9 mouse cellular contexts compared by ENCODE assay signal in genomic region chr2:103667962-103668815, GRCm38 (mm10).
DNase-seq lines count a peak whose midpoint lies in the region; ATAC-seq lines count a peak whose summit lies in the region.
"Had no signal": no experiment of that assay in that cellular context is flagged by ENCODE, and none has a peak within 500 bp of the region (broad histone marks: within the 10 kb centered on the region; RNA-seq: fewer than 3 reads in every experiment).

No protein-coding gene starts in this region.

- H3K4me2 ChIP-seq in heart, embryonic 16.5 days (ENCODE audit: low read depth, low read length), result no peak overlapping the region

- H3K4me1 ChIP-seq in embryonic facial prominence, embryonic 10.5 days, result peaks cover 27% of the 10 kb centered on the region
- peaks cover 43% of the 10 kb centered on the region for H3K4me1 ChIP-seq in heart, embryonic 16.5 days (ENCODE audit: control insufficient read depth, insufficient read depth, low read length)

- no peaks in the 10 kb centered on the region for H3K36me3 ChIP-seq in embryonic facial prominence, embryonic 10.5 days (replicated peaks)
- H3K36me3 ChIP-seq in heart, embryonic 16.5 days (ENCODE audit: control insufficient read depth, insufficient read depth), result no peaks in the 10 kb centered on the region

- peak; percentile 57 for DNase-seq in urinary bladder, postnatal 14 days (ENCODE audit: low spot score)
- DNase-seq in urinary bladder, postnatal 10 days (ENCODE audit: low spot score), result no peak
- DNase-seq in embryonic facial prominence, embryonic 10.5 days (ENCODE audit: low spot score), result no peak
- peak; percentile 65 to 78 for DNase-seq in kidney, postnatal 4 days
- DNase-seq in lung, postnatal 14 days, result peak; percentile 54
- DNase-seq in testis, postnatal 10 days (ENCODE audit: low spot score), result peak; percentile 77
- no peak for DNase-seq in c-Kit-positive CD71-positive TER-119-positive erythroid progenitor cells, embryonic 14.5 days (ENCODE audit: low spot score)

- H3K9me3 ChIP-seq in embryonic facial prominence, embryonic 10.5 days, result no peaks in the 10 kb centered on the region
- H3K9me3 ChIP-seq in heart, embryonic 16.5 days (replicated peaks; ENCODE audit: control insufficient read depth, low read length), result no peaks in the 10 kb centered on the region
- H3K9me3 ChIP-seq: megakaryocyte, embryonic 14.5 days had no signal

- peak overlapping the region; percentile 40 for H3K27ac ChIP-seq in embryonic facial prominence, embryonic 10.5 days (replicated peaks)
- H3K27ac ChIP-seq in heart, embryonic 16.5 days (ENCODE audit: low read length), result peak overlapping the region; percentile 60

- peak; percentile 28 for ATAC-seq in heart, embryonic 16.5 days (replicated peaks; ENCODE audit: extremely low read depth, insufficient read depth, low FRiP score)

- H3K4me3 ChIP-seq in embryonic facial prominence, embryonic 10.5 days, result no peak overlapping the region
- H3K4me3 ChIP-seq in heart, embryonic 16.5 days (ENCODE audit: low read length), result no peak overlapping the region
- H3K4me3 ChIP-seq: megakaryocyte, embryonic 14.5 days had no signal

- peak overlapping the region; percentile 36; the same call in 1 of the 2 replicates for H3K9ac ChIP-seq in heart, embryonic 16.5 days (ENCODE audit: low read length)

- no peaks in the 10 kb centered on the region for H3K27me3 ChIP-seq in embryonic facial prominence, embryonic 10.5 days (replicated peaks; ENCODE audit: low read depth, poor library complexity, severe bottlenecking)
- no peaks in the 10 kb centered on the region for H3K27me3 ChIP-seq in heart, embryonic 16.5 days (ENCODE audit: control insufficient read depth, insufficient read depth, low read length)

- 80% methylated on average over 8 of the region's 8 CpGs for WGBS in embryonic facial prominence, embryonic 10.5 days
- WGBS in heart, embryonic 16.5 days, result 49% methylated on average over 8 of the region's 8 CpGs

Comparison
In these comparisons a context has a peak if more than half of its experiments do, and no peak if none do; other contexts are left out.
1. DNase-seq: peak in urinary bladder, postnatal 14 days (single experiment), kidney, postnatal 4 days (2 of 2), lung, postnatal 14 days (single experiment) and testis, postnatal 10 days (single experiment); none in urinary bladder, postnatal 10 days (single experiment), embryonic facial prominence, embryonic 10.5 days (single experiment) and c-Kit-positive CD71-positive TER-119-positive erythroid progenitor cells, embryonic 14.5 days (single experiment).